Mouse (Mus musculus) WW6 (cell line): ENCODE results near the gene Atg101.

Experiments
- DNase-seq: peaks from one replicate; pipeline ENCODE4 v3.0.0-alpha.2; 2013; ENCODE audit warnings: low read depth, low spot score

Gene Atg101

GRCm38 (mm10) chr15:101333648-101334047 lies 49.6 kb downstream of the Atg101 start:
- DNase-seq: no peak

- DNase-seq: no peak
These were observed 52.6 kb downstream of the Atg101 start for GRCm38 (mm10) chr15:101336474-101337174.

- DNase-seq: no peak
These were observed 54.3 kb downstream of the Atg101 start for GRCm38 (mm10) chr15:101338359-101338758.

GRCm38 (mm10) chr15:101339537-101339936 lies 55.5 kb downstream of the Atg101 start:
- peak; percentile 55 for DNase-seq
